In the genomic region with DNA sequence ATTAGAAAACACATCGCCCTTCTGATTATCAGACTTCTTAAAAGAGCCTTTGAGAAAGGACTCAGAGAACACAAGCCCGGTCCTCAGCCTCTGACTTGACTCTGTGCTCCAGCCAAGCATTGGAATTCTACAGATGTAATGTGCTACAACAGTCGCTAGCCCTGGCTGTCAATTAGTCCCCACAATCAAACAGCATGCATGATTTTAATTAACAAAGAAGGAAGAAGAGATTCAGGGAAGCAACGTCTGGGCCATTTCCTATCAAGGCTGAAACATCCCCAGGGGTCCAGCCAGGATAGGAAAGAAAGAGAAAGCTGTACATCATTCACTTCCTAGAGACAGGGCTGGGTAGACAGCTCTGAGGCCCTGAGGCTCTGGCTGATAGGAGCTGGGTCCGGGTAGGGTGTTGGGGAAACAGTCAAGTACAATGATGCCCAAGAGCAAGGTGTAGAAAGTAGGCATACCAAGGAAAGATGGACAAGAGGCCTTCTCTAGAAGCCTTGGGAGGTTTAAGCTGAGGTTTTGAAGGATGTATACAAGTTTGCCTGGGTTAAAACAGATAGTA, we compare ENCODE assay signal across 20 mouse cellular contexts.
A peak's percentile ranks its signal among the peaks of the same experiment; 100 is the strongest.
DNase-seq lines count a peak whose midpoint lies in the region; ATAC-seq lines count a peak whose summit lies in the region.
"Had no signal": no experiment of that assay in that cellular context is flagged by ENCODE, and none has a peak within 500 bp of the region (broad histone marks: within the 10 kb centered on the region; RNA-seq: fewer than 3 reads in every experiment).

No protein-coding gene starts in this region.

- H3K9me3 ChIP-seq in embryonic facial prominence, embryonic 14.5 days (ENCODE audit: control insufficient read depth, low read length), result no peaks in the 10 kb centered on the region
- H3K9me3 ChIP-seq in embryonic facial prominence, embryonic 10.5 days, result no peaks in the 10 kb centered on the region
- no peaks in the 10 kb centered on the region for H3K9me3 ChIP-seq in neural tube, embryonic 14.5 days (ENCODE audit: control insufficient read depth, low read length)
- H3K9me3 ChIP-seq in neural tube, embryonic 15.5 days (replicated peaks), result no peaks in the 10 kb centered on the region
- H3K9me3 ChIP-seq in heart, embryonic 11.5 days (replicated peaks; ENCODE audit: control insufficient read depth, low read length), result no peaks in the 10 kb centered on the region
- H3K9me3 ChIP-seq: embryonic facial prominence, embryonic 12.5 days; heart, embryonic 13.5 days; limb, embryonic 10.5 days; liver, embryonic 12.5 days; lung, embryonic 15.5 days had no signal

- DNase-seq in embryonic facial prominence, embryonic 14.5 days (ENCODE audit: low spot score), result peak; percentile 13
- DNase-seq in embryonic facial prominence, embryonic 10.5 days (ENCODE audit: low spot score), result no peak
- DNase-seq in kidney, adult 9 months, result peak; percentile 3
- no peak for DNase-seq in kidney, adult 8-10 months
- DNase-seq in T-cell, adult 2 months (ENCODE audit: low spot score), result no peak
- DNase-seq: adrenal gland, adult 2 months; cerebellum, adult 11-12 months; cerebellum, postnatal 36 days; right cerebral cortex, postnatal 4 days; thymus, adult 18-20 months had no signal

- H3K27me3 ChIP-seq in embryonic facial prominence, embryonic 14.5 days (replicated peaks; ENCODE audit: control insufficient read depth, insufficient read depth, low read length), result no peaks in the 10 kb centered on the region
- no peaks in the 10 kb centered on the region for H3K27me3 ChIP-seq in embryonic facial prominence, embryonic 10.5 days (replicated peaks; ENCODE audit: low read depth, poor library complexity, severe bottlenecking)
- H3K27me3 ChIP-seq in neural tube, embryonic 14.5 days (ENCODE audit: control insufficient read depth, insufficient read depth, low read length), result no peaks in the 10 kb centered on the region
- no peaks in the 10 kb centered on the region for H3K27me3 ChIP-seq in neural tube, embryonic 15.5 days (replicated peaks)
- H3K27me3 ChIP-seq in heart, embryonic 11.5 days (ENCODE audit: control insufficient read depth, insufficient read depth, low read length), result peaks cover 12% of the 10 kb centered on the region; the same call in 1 of the 2 replicates
- H3K27me3 ChIP-seq: embryonic facial prominence, embryonic 12.5 days; lung, embryonic 15.5 days; Patski had no signal

- H3K4me3 ChIP-seq in embryonic facial prominence, embryonic 14.5 days (ENCODE audit: low read depth, low read length), result no peak overlapping the region
- no peak overlapping the region for H3K4me3 ChIP-seq in embryonic facial prominence, embryonic 10.5 days
- H3K4me3 ChIP-seq in neural tube, embryonic 14.5 days (ENCODE audit: low read depth, low read length), result no peak overlapping the region
- H3K4me3 ChIP-seq in neural tube, embryonic 15.5 days (replicated peaks), result no peak overlapping the region
- H3K4me3 ChIP-seq in heart, embryonic 11.5 days (ENCODE audit: low read depth, low read length), result no peak overlapping the region
- H3K4me3 ChIP-seq: embryonic facial prominence, embryonic 12.5 days; heart, embryonic 13.5 days; limb, embryonic 10.5 days; liver, embryonic 12.5 days; lung, embryonic 15.5 days; myocyte had no signal

- H3K9ac ChIP-seq in embryonic facial prominence, embryonic 14.5 days (ENCODE audit: low read depth, low read length), result no peak overlapping the region
- H3K9ac ChIP-seq in neural tube, embryonic 14.5 days (replicated peaks; ENCODE audit: low read depth, low read length), result no peak overlapping the region
- H3K9ac ChIP-seq in neural tube, embryonic 15.5 days (replicated peaks), result no peak overlapping the region
- no peak overlapping the region for H3K9ac ChIP-seq in heart, embryonic 11.5 days (ENCODE audit: low read depth, low read length)
- H3K9ac ChIP-seq: embryonic facial prominence, embryonic 12.5 days; heart, embryonic 13.5 days; liver, embryonic 12.5 days; lung, embryonic 15.5 days had no signal

- H3K36me3 ChIP-seq in embryonic facial prominence, embryonic 14.5 days (ENCODE audit: control insufficient read depth, insufficient read depth, low read length), result no peaks in the 10 kb centered on the region
- no peaks in the 10 kb centered on the region for H3K36me3 ChIP-seq in embryonic facial prominence, embryonic 10.5 days (replicated peaks)
- no peaks in the 10 kb centered on the region for H3K36me3 ChIP-seq in neural tube, embryonic 14.5 days (ENCODE audit: control insufficient read depth, insufficient read depth, low read length)
- H3K36me3 ChIP-seq in neural tube, embryonic 15.5 days, result no peaks in the 10 kb centered on the region
- no peaks in the 10 kb centered on the region for H3K36me3 ChIP-seq in heart, embryonic 11.5 days (ENCODE audit: control insufficient read depth, insufficient read depth, low read length)
- H3K36me3 ChIP-seq: embryonic facial prominence, embryonic 12.5 days; heart, embryonic 13.5 days; limb, embryonic 10.5 days; liver, embryonic 12.5 days; lung, embryonic 15.5 days had no signal

- no peak for ATAC-seq in embryonic facial prominence, embryonic 14.5 days (ENCODE audit: low read depth)
- 0 out of 2 replicates have a peak, but pooled peaks have one; percentile 22 for ATAC-seq in neural tube, embryonic 14.5 days (ENCODE audit: low read depth)
- ATAC-seq in neural tube, embryonic 15.5 days (ENCODE audit: low FRiP score), result no peak
- ATAC-seq in heart, embryonic 11.5 days (replicated peaks; ENCODE audit: insufficient number of reproducible peaks, low FRiP score, low TSS enrichment), result no peak
- ATAC-seq: liver, embryonic 12.5 days; Patski had no signal

- H3K27ac ChIP-seq in embryonic facial prominence, embryonic 14.5 days (replicated peaks; ENCODE audit: low read depth, low read length), result no peak overlapping the region
- H3K27ac ChIP-seq in embryonic facial prominence, embryonic 10.5 days (replicated peaks), result no peak overlapping the region
- no peak overlapping the region for H3K27ac ChIP-seq in neural tube, embryonic 14.5 days (ENCODE audit: low read depth, low read length)
- no peak overlapping the region; the same call in 1 of the 2 replicates for H3K27ac ChIP-seq in neural tube, embryonic 15.5 days (replicated peaks)
- no peak overlapping the region for H3K27ac ChIP-seq in heart, embryonic 11.5 days (ENCODE audit: low read depth, low read length)
- H3K27ac ChIP-seq: embryonic facial prominence, embryonic 12.5 days; heart, embryonic 13.5 days; limb, embryonic 10.5 days; liver, embryonic 12.5 days; lung, embryonic 15.5 days had no signal

- H3K4me1 ChIP-seq in embryonic facial prominence, embryonic 14.5 days (ENCODE audit: control insufficient read depth, insufficient read depth, low read length), result peaks cover 12% of the 10 kb centered on the region
- H3K4me1 ChIP-seq in embryonic facial prominence, embryonic 10.5 days, result peaks cover 29% of the 10 kb centered on the region
- H3K4me1 ChIP-seq in neural tube, embryonic 14.5 days (ENCODE audit: control insufficient read depth, insufficient read depth, low read length), result 0 out of 2 replicates have a peak, but pooled peaks cover 4% of the 10 kb centered on the region
- H3K4me1 ChIP-seq in neural tube, embryonic 15.5 days, result peaks cover 23% of the 10 kb centered on the region
- H3K4me1 ChIP-seq in heart, embryonic 11.5 days (ENCODE audit: control insufficient read depth, insufficient read depth, low read length), result no peaks in the 10 kb centered on the region; the same call in 1 of the 2 replicates

- 27% methylated on average over 5 of the region's 5 CpGs for WGBS in embryonic facial prominence, embryonic 14.5 days
- 24% methylated on average over 5 of the region's 5 CpGs for WGBS in embryonic facial prominence, embryonic 10.5 days
- 17% methylated on average over 5 of the region's 5 CpGs for WGBS in neural tube, embryonic 14.5 days
- WGBS in neural tube, embryonic 15.5 days, result 16% methylated on average over 5 of the region's 5 CpGs
- 40% methylated on average over 5 of the region's 5 CpGs for WGBS in heart, embryonic 11.5 days (ENCODE audit: insufficient replicate concordance)

- H3K4me2 ChIP-seq in embryonic facial prominence, embryonic 14.5 days (ENCODE audit: low read depth, low read length), result no peak overlapping the region
- no peak overlapping the region for H3K4me2 ChIP-seq in neural tube, embryonic 14.5 days (ENCODE audit: low read depth, low read length)
- no peak overlapping the region for H3K4me2 ChIP-seq in neural tube, embryonic 15.5 days
- no peak overlapping the region for H3K4me2 ChIP-seq in heart, embryonic 11.5 days
- H3K4me2 ChIP-seq: embryonic facial prominence, embryonic 12.5 days; heart, embryonic 13.5 days; liver, embryonic 12.5 days; lung, embryonic 15.5 days had no signal

Comparison
In these comparisons a context has a peak if more than half of its experiments do, and no peak if none do; other contexts are left out.
1. DNase-seq: peak in embryonic facial prominence, embryonic 14.5 days (single experiment) and kidney, adult 9 months (single experiment); none in embryonic facial prominence, embryonic 10.5 days (single experiment), kidney, adult 8-10 months (0 of 2) and T-cell, adult 2 months (single experiment).